Mouse (Mus musculus): Measurements from ENCODE around the gene Cab39. TPM values are rescaled to one million over a fixed set of nuclear protein-coding genes. Genes with fewer than 3 reads are reported as not detected.

Gene Cab39
- polyA plus RNA-seq, 1 experiment from 2014 or later, result 75.3 TPM

DNA sequence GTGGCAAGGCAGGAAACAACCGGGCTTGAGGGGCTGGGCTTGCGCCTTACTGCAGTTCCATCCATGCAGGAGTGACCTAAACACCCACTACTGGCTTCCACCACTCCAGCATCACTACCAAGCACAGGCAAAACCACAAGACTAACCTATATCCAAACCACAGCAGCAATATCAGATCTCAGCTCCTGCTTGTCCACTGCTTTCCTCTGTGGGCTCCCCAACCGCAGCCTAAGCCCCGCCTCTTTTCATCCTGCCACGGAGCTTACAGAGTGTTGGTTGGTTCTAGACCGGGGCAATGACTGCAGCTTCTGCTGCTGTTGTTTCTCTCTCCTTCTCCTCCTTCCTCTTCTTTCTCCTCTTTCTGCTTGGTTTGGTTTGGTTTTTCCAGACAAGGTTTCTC, 29.9 kb upstream of the Cab39 start:
- no peak for ATAC-seq (ENCODE audit: low FRiP score)
- H3K36me3 ChIP-seq, result no peaks in the 10 kb centered on the region
- H3K4me1 ChIP-seq, result 0 out of 2 replicates have a peak, but pooled peaks cover 2% of the 10 kb centered on the region
- WGBS, result 87% methylated on average over 6 of the region's 6 CpGs
- no peak overlapping the region for H3K9ac ChIP-seq
- no peak overlapping the region for H3K4me2 ChIP-seq (replicated peaks)
- H3K9me3 ChIP-seq (replicated peaks), result no peaks in the 10 kb centered on the region
- no peaks in the 10 kb centered on the region for H3K27me3 ChIP-seq
- H3K4me3 ChIP-seq, result no peak overlapping the region
- H3K27ac ChIP-seq, result no peak overlapping the region

DNA sequence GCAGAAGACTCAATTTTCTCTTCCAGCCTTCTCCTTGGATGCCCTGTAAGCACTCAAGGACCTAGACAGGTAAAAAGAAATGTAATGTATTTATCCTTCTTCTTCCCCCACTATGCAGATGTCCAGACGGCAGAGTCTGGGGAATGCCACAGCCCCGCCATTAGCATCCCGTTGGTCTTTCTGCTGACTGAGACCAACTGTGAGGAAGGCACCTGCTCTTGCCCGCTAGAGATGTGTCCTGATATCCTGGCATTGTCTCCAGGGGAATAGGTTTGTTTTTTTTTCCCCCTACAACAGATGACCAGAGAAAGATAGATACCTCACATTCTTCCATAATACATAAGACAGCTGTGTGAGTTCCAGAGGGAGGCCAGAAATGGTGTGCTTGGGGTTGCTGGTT, 28.9 kb upstream of the Cab39 start:
- Histone ChIP-seq H3K9ac (no peak overlapping the region), H3K4me3 (no peak overlapping the region), H3K4me1 (no peaks in the 10 kb centered on the region), H3K27ac (no peak overlapping the region), H3K9me3 (replicated peaks) (no peaks in the 10 kb centered on the region), H3K36me3 (no peaks in the 10 kb centered on the region), H3K4me2 (replicated peaks) (no peak overlapping the region), H3K27me3 (no peaks in the 10 kb centered on the region)
- ATAC-seq (ENCODE audit: low FRiP score), result no peak
- WGBS, result 90% methylated on average over 4 of the region's 4 CpGs

DNA sequence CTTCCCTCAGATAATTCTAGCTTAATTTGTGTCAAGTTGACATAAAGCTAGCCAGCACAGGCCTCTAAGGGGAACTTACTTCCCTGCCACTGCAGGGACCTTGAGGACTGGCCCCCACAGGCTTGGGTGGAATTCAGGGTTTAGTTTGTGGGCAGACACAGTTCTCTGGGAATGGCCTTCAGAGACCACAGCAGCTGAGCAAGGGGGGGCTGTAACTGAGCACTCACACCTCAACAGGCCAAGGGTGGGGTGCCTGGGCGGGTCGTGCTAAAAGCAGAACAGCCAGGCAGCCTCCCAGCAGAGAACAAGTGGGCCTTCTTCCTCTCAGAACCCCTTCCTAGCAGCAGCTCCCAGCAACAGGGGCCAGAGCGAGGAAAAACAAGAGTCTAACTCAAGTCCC, 27.1 kb upstream of the Cab39 start:
- Histone ChIP-seq H3K9me3 (replicated peaks) (no peaks in the 10 kb centered on the region), H3K27ac (no peak overlapping the region), H3K4me3 (no peak overlapping the region), H3K27me3 (no peaks in the 10 kb centered on the region), H3K9ac (no peak overlapping the region), H3K4me2 (replicated peaks) (no peak overlapping the region), H3K4me1 (no peaks in the 10 kb centered on the region), H3K36me3 (no peaks in the 10 kb centered on the region)
- WGBS, result 94% methylated on average over 3 of the region's 3 CpGs
- ATAC-seq (ENCODE audit: low FRiP score), result no peak

DNA sequence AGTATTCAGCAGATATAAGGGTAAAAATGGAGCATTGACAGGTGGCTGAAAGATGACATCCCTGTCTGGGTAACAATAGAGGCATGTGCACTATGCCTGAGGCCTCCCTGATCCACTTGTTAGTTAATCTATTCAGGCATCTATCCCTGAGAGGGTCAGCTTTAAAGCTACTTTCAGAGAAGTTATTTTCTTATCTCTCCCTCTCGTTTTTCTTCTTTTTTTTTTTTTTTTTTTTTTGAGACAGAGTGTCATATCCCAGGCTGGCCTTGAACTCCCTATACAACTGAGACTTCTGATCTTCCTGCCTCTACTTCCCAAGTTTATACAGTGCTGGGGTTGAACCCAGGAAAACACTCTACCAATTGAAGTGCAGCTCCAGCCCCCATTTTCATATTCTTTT, 25.5 kb upstream of the Cab39 start:
- Histone ChIP-seq H3K36me3 (no peaks in the 10 kb centered on the region), H3K4me3 (no peak overlapping the region), H3K9ac (no peak overlapping the region), H3K4me1 (no peaks in the 10 kb centered on the region), H3K27ac (no peak overlapping the region), H3K27me3 (no peaks in the 10 kb centered on the region), H3K4me2 (replicated peaks) (no peak overlapping the region), H3K9me3 (replicated peaks) (no peaks in the 10 kb centered on the region)
- no peak for ATAC-seq (ENCODE audit: low FRiP score)
- 56% methylated on average over 1 of the region's 1 CpGs for WGBS

DNA sequence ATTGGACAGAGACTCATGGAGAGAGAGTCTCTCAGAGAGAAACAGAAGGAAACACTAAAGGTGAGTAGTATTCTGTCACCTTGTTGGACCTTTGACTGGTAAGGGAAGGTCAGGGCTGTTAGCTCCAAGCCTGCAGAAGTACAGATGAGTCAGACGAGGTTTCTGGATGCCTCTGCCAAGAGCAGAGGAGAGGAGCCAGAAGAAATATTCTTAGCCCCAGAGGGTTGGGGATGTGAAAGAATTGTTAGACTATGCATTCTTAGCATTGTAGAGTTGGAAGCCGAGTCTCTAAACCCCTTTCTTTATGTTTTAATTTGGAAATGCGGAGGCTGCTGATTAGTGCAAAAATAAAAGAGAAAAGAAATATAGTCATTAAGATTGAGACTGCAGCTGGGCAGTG, 21.3 kb upstream of the Cab39 start:
- Histone ChIP-seq H3K4me2 (replicated peaks) (no peak overlapping the region), H3K4me3 (no peak overlapping the region), H3K9me3 (replicated peaks) (no peaks in the 10 kb centered on the region), H3K27ac (no peak overlapping the region), H3K4me1 (no peaks in the 10 kb centered on the region), H3K9ac (no peak overlapping the region), H3K27me3 (no peaks in the 10 kb centered on the region), H3K36me3 (no peaks in the 10 kb centered on the region)
- WGBS, result 83% methylated on average over 3 of the region's 3 CpGs
- ATAC-seq (ENCODE audit: low FRiP score), result no peak

DNA sequence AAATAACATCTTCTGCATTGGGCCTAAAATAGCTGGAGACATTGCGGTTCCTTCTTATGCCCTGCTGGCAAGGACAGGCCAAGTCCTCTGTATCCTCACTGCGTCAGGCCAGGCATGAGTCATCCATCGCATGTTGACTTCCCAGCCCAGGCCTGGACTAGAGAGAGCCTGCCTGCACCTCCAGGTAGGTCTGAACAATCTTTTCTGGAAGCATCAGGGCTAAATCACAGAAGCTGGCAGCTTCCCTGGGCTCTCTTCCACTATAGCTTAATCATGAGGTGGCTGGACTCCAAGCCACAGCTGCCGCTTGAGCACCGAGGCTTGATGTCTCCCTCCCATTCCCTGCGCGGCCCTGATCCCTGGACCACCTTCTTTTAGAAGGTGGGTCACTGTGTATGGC, 18.1 kb upstream of the Cab39 start:
- H3K27ac ChIP-seq, result no peak overlapping the region
- no peaks in the 10 kb centered on the region for H3K9me3 ChIP-seq (replicated peaks)
- no peak overlapping the region for H3K4me3 ChIP-seq
- no peaks in the 10 kb centered on the region for H3K36me3 ChIP-seq
- no peaks in the 10 kb centered on the region for H3K4me1 ChIP-seq
- no peaks in the 10 kb centered on the region for H3K27me3 ChIP-seq
- no peak overlapping the region for H3K9ac ChIP-seq
- no peak overlapping the region for H3K4me2 ChIP-seq (replicated peaks)
- ATAC-seq (ENCODE audit: low FRiP score), result no peak
- 91% methylated on average over 7 of the region's 7 CpGs for WGBS

DNA sequence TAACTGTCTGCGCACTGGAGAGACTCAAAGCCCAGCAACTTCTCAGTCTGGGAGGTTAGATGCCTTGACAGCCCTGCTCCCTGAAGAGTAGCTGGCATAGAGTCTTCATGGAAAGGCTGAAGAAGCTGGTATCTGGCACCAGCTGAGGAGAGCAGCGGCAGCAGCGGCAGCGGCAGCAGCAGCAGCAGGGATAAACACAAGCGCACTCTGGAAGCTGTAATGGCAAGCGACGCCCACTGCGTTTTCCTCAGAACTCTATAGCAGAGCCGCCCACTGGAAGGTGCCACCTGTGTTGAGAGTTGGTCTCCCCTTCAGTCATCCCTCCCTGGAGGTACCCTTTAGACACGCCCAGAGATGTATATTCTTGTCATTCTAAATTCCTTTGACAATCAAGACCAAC, 17.1 kb upstream of the Cab39 start:
- H3K4me1 ChIP-seq, result no peaks in the 10 kb centered on the region
- WGBS, result 52% methylated on average over 10 of the region's 10 CpGs
- no peaks in the 10 kb centered on the region for H3K9me3 ChIP-seq (replicated peaks)
- H3K27me3 ChIP-seq, result no peaks in the 10 kb centered on the region
- H3K9ac ChIP-seq, result no peak overlapping the region
- H3K4me2 ChIP-seq (replicated peaks), result no peak overlapping the region
- no peaks in the 10 kb centered on the region for H3K36me3 ChIP-seq
- no peak overlapping the region for H3K4me3 ChIP-seq
- no peak for ATAC-seq (ENCODE audit: low FRiP score)
- no peak overlapping the region for H3K27ac ChIP-seq

DNA sequence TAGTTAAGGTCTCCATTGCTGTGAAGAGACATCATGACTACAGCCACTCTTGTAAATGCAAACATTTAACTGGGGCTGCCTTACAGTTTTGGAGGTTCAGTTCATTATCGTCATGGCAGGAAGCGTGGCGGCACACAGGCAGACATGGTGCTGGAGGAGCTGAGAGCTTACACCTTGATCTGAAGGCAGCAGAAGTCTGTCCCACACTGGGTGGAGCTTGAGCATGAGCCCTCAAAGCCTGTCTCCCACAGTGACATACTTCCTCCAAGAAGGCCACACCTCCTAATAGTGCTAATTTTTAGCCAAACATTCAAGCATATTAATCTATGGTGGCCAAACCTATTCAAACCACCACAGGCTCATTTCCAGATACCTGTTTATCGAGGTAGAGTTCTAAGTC, 14.8 kb upstream of the Cab39 start, which contains the start of gene A630001G21Rik:
Gene A630001G21Rik (minus strand): TSS at position 208 of the 400 bp plus-strand sequence.
- Histone ChIP-seq H3K4me3 (no peak within 1 kb of the TSS), H3K9me3 (replicated peaks) (no peaks in the 10 kb centered on the region), H3K27ac (no peak within 1 kb of the TSS), H3K4me2 (replicated peaks) (no peak within 1 kb of the TSS), H3K36me3 (no peaks in the 10 kb centered on the region), H3K4me1 (no peaks in the 10 kb centered on the region), H3K9ac (no peak within 1 kb of the TSS), H3K27me3 (no peaks in the 10 kb centered on the region)
- WGBS, result 93% methylated on average over 4 of the region's 4 CpGs
- no peak for ATAC-seq (ENCODE audit: low FRiP score)

DNA sequence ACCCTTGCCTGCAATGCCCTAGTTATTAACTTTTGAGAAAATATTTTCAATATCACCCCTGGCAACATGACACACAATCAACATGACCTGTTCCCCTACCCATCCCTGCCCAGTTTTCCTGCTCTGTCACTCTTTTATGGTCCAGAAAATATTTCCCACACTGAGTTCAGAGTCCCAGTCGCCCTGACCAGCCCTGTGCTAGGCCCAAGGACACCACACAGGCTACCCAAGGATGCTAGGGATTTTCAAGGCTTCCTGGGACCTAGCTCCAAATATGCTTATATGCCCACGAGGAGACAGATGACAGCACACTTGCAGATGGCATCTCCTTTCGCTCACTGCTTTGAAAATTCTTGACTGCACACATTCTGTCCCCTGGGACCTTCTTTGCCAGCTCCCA, 14.2 kb upstream of the Cab39 start:
- H3K36me3 ChIP-seq, result no peaks in the 10 kb centered on the region
- H3K27ac ChIP-seq, result no peak overlapping the region
- H3K27me3 ChIP-seq, result no peaks in the 10 kb centered on the region
- H3K9ac ChIP-seq, result no peak overlapping the region
- H3K4me2 ChIP-seq (replicated peaks), result no peak overlapping the region
- H3K4me1 ChIP-seq, result no peaks in the 10 kb centered on the region
- 71% methylated on average over 3 of the region's 3 CpGs for WGBS
- no peaks in the 10 kb centered on the region for H3K9me3 ChIP-seq (replicated peaks)
- H3K4me3 ChIP-seq, result no peak overlapping the region
- no peak for ATAC-seq (ENCODE audit: low FRiP score)

DNA sequence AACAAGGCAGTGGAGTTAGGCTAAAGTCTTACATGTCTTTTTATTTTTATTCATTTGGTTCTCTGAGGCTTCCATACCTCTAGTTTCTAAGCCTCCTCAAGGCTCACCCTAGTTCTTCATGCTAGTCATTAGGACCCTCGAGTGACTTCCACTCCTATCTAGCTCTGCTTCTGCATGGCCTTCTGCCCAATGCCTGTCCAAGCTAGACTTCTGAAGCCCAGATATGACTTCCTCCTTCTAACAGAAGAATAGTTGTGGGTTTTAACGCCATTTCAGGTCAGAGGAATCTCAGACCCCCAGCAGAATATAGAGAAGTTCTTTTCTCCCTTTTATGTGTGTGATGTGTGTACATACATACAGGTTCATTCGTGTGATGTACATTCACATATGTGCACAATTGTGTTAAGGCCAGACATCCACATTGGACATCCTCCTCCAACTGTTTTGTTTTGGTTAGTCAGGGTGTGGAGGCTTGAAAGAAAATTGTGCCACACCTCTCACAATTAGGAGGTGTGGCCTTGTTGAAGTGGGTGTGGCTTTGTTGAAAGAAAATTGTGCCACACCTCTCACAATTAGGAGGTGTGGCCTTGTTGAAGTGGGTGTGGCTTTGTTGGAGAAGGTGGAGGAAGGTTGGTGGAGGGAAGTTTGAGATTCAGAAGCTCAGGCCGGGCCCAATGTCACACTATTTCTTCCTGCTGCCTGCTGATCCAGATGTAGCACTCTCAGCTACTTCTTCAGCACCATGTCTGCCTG, 13.6 kb upstream of the Cab39 start:
- Histone ChIP-seq H3K36me3 (no peaks in the 10 kb centered on the region), H3K4me1 (no peaks in the 10 kb centered on the region), H3K27ac (no peak overlapping the region), H3K9me3 (replicated peaks) (no peaks in the 10 kb centered on the region), H3K27me3 (no peaks in the 10 kb centered on the region), H3K4me2 (replicated peaks) (no peak overlapping the region), H3K9ac (no peak overlapping the region), H3K4me3 (no peak overlapping the region)
- no peak for ATAC-seq (ENCODE audit: low FRiP score)
- whole genome bisulfite sequencing, result 73% methylated on average over 4 of the region's 4 CpGs

DNA sequence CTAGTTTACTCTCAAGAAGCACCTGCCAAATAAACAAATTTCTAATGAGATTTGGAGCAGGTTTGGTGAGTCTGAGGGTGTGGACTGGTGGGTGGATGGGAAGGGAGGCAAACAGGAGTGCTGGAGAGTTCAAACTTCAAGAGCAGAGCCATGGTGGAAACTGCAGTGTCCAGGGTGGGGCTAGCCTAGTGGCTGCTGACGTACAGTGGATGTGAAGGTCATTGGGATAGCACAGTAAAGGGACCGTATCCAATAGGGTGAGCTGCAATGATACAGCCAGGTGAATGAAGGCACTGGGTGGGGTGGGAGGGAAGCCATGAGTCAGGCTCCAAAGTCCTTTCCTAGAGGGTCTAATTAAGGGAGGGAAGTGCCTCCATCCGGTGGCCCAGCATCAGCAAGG, 2.7 kb upstream of the Cab39 start:
- Histone ChIP-seq H3K27me3 (no peaks in the 10 kb centered on the region), H3K36me3 (no peaks in the 10 kb centered on the region), H3K4me1 (peaks cover 7% of the 10 kb centered on the region), H3K4me2 (replicated peaks) (no peak overlapping the region), H3K9ac (no peak overlapping the region), H3K4me3 (no peak overlapping the region), H3K27ac (no peak overlapping the region), H3K9me3 (replicated peaks) (no peaks in the 10 kb centered on the region)
- 84% methylated on average over 3 of the region's 3 CpGs for WGBS
- ATAC-seq (ENCODE audit: low FRiP score), result no peak

DNA sequence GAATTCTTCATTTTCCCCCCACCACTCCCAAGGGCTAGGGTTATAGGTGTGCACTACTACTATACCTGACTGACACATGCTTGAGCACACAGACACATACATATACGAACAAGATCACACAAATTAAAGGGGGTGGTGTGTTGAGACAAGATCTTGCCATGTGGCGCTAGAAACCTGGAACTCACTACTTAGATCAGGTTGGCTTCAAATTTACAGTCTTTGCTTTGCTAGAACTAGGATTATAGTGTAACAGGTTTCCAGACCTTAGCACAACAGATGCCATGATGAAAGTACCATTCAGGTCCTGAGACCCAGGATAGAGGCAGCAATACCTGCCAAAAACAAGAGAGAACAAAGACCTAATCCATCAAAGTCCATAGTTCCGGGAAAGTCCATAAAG, 1.8 kb upstream of the Cab39 start:
- WGBS, result 89% methylated on average over 3 of the region's 3 CpGs

DNA sequence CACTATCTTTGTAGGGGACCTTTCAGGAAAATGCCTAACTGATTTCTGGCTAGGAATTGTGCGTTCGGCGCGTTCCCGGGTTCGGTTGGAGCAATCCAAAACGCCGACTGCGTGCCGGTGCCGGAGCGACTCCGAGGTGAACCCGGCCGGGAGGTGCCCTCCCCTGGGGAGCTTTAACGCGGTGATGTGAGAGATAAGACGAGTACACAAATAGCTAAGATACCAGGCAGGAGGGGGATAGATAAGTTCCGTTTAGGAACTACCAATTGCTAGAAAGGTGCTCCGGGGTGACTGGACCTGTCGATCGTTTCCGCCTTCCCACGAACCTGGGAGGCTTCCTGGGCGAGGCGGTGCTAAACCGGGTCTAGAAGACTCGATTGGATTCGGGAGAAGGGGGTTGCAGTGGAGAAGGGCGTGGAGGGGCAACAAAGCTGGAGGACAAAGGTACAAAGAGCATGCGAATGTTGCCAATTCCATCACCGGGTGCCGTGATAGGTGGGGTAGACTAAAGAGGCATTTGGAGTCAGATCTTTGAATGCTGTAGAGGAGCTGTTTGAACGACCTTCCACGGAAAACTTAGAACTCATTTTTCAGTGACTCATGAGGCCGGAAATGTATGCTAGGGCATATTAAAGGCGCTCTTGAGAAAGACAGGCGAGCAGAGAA, 998 bp downstream of the Cab39 start:
- peak overlapping the region; percentile 72 for H3K4me2 ChIP-seq (replicated peaks)
- ATAC-seq (ENCODE audit: low FRiP score), result peak; percentile 19
- under 1% methylated on average over 38 of the region's 38 CpGs for WGBS
- peak overlapping the region; percentile 99 for H3K9ac ChIP-seq
- no peaks in the 10 kb centered on the region for H3K36me3 ChIP-seq
- H3K4me3 ChIP-seq, result peak overlapping the region; percentile 100
- peak overlapping the region; percentile 97 for H3K27ac ChIP-seq
- peaks cover 15% of the 10 kb centered on the region for H3K4me1 ChIP-seq
- no peaks in the 10 kb centered on the region for H3K27me3 ChIP-seq
- no peaks in the 10 kb centered on the region for H3K9me3 ChIP-seq (replicated peaks)

More for the DNA sequence above, 1.8 kb upstream of the Cab39 start:
- ATAC-seq (ENCODE audit: low FRiP score), result no peak
- no peak overlapping the region for H3K9ac ChIP-seq
- no peak overlapping the region for H3K27ac ChIP-seq
- no peaks in the 10 kb centered on the region for H3K36me3 ChIP-seq
- H3K9me3 ChIP-seq (replicated peaks), result no peaks in the 10 kb centered on the region
- peaks cover 13% of the 10 kb centered on the region for H3K4me1 ChIP-seq
- H3K4me3 ChIP-seq, result no peak overlapping the region
- H3K27me3 ChIP-seq, result no peaks in the 10 kb centered on the region
- H3K4me2 ChIP-seq (replicated peaks), result no peak overlapping the region

Measured in hindbrain, embryonic 12.5 days (tissue).